Mouse (Mus musculus) ES-Bruce4 (cell line): ENCODE measurements around the gene Ndufb6. TPM values are rescaled to one million over a fixed set of nuclear protein-coding genes. Genes with fewer than 3 reads are reported as not detected.

Experiments
- H3K27ac ChIP-seq: 2 replicates; pipeline ENCODE4 v1.5.1; 2012; ENCODE audit warnings: low read length, inconsistent platforms; ENCODE audit not compliant: insufficient read depth
- H3K27me3 ChIP-seq: 2 replicates; pipeline ENCODE4 v1.6.1; 2012; ENCODE audit warnings: mild to moderate bottlenecking, low read length, inconsistent platforms; ENCODE audit not compliant: control insufficient read depth, poor library complexity, insufficient read depth, severe bottlenecking
- H3K36me3 ChIP-seq: 2 replicates; pipeline ENCODE4 v1.6.1; 2012; ENCODE audit warnings: inconsistent platforms, mild to moderate bottlenecking, low read length, moderate library complexity; ENCODE audit not compliant: control insufficient read depth, poor library complexity, insufficient read depth, severe bottlenecking
- H3K4me1 ChIP-seq: one replicate; pipeline ENCODE4 v1.8.1; 2011; ENCODE audit warnings: low read length; ENCODE audit not compliant: control insufficient read depth, insufficient read depth
- H3K4me3 ChIP-seq: 2 replicates; pipeline ENCODE4 v1.5.1; 2011; ENCODE audit warnings: low read depth, mild to moderate bottlenecking, low read length
- H3K9ac ChIP-seq: 2 replicates; pipeline ENCODE4 v1.6.1; 2012; ENCODE audit warnings: low read depth, mild to moderate bottlenecking, inconsistent platforms; ENCODE audit not compliant: poor library complexity, severe bottlenecking
- H3K9me3 ChIP-seq: replicated peaks from 2 replicates; pipeline ENCODE4 v1.6.1; 2012; ENCODE audit warnings: mild to moderate bottlenecking, low read length, inconsistent platforms; ENCODE audit not compliant: control insufficient read depth, poor library complexity, insufficient read depth, severe bottlenecking
- CTCF ChIP-seq: IDR thresholded peaks from one replicate; pipeline ENCODE4 v1.8.1; 2011; ENCODE audit warnings: low read depth, low read length
- EP300 ChIP-seq: IDR thresholded peaks from 2 replicates; pipeline ENCODE4 v1.6.1; 2011; ENCODE audit warnings: low read depth, low read length; ENCODE audit not compliant: insufficient read depth
- POLR2A ChIP-seq: IDR thresholded peaks from one replicate; pipeline ENCODE4 v1.8.1; 2011; ENCODE audit warnings: low read length; ENCODE audit not compliant: insufficient read depth
- polyA plus RNA-seq: library from polyadenylated mRNA; stranded (reverse); fragments of >200 nt; gene quantifications from 2 replicates; pipeline ENCODE4 v1.2.4, GENCODE M21; 2011; ENCODE audit warnings: low read depth; ENCODE audit not compliant: missing spikeins, insufficient read depth, insufficient read length

Ndufb6 gene
- polyA plus RNA-seq, 1 experiment: 151 TPM

DNA sequence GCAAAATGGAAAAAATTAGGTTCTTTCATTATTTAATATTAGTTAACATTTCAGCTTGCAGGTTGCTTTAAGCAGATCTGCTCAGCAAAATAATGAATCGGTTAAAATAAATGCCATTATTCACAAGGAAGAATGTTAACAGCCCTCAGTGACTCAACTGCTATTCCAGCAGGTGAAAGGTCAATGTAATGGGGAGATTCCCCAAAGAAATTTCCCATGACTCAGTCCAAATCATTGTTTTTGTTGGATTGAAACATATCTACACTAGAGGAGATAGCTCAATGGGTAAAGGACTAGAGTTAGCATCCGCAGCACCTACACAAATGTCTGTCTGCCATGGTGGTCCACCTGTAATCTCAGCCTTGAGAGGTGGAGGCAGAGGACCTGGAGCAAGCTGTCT is 9.8 kb upstream of the Ndufb6 start:
- no peak overlapping the region for H3K9ac ChIP-seq
- no peaks in the 10 kb centered on the region for H3K4me1 ChIP-seq
- H3K36me3 ChIP-seq: no peaks in the 10 kb centered on the region
- TF ChIP-seq POLR2A (no peak), EP300 (no peak), CTCF (no peak)
- no peak overlapping the region for H3K4me3 ChIP-seq
- no peaks in the 10 kb centered on the region for H3K27me3 ChIP-seq
- H3K27ac ChIP-seq: no peak overlapping the region
- peaks cover 16% of the 10 kb centered on the region for H3K9me3 ChIP-seq

DNA sequence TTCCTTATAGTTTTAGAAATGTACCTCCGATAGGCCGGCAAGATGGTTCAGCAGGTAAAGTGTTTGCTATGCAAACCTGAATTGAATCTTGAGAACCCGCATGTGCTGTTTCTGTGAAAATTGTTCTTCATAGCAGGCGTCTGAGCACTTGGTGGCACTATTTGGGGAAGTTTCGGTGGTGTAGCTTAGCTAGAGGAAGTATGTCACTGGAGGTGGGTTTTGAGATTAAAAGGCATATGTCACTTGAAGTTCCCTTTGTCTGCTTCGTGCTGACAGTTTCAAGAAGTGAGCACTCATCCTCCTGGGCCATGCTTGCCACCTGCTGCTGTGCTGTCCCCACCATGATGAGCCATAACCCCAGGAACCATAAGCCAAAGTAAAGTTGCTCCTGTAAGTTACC is 8.2 kb upstream of the Ndufb6 start:
- no peak overlapping the region for H3K27ac ChIP-seq
- no peaks in the 10 kb centered on the region for H3K36me3 ChIP-seq
- no peak overlapping the region for H3K9ac ChIP-seq
- no peak overlapping the region for H3K4me3 ChIP-seq
- H3K9me3 ChIP-seq: peaks cover 11% of the 10 kb centered on the region; the same call in 1 of the 2 replicates
- no peaks in the 10 kb centered on the region for H3K27me3 ChIP-seq
- no peak for TF ChIP-seq EP300
- TF ChIP-seq POLR2A: no peak
- TF ChIP-seq CTCF: no peak
- no peaks in the 10 kb centered on the region for H3K4me1 ChIP-seq

DNA sequence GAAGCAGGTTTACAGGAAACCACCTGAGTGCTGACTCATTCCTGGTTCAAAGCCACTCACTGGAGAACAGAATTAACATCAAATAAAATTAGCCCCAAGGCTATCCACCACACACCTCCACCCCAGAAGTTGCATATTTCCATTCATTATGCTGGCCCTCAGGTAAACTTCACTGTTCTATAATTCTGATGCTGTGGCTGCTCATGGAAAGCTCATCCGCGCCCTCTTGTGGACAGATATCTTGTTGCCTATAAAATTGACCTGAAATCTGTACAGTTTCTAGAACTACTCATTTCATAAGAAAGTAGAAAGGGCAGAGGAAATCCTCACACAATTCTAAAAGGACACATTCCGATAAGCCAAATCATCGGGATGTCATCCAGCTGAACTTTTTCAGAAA is 6.4 kb upstream of the Ndufb6 start:
- Histone ChIP-seq H3K4me3 (no peak overlapping the region), H3K9me3 (peaks cover 9% of the 10 kb centered on the region; the same call in 1 of the 2 replicates), H3K27ac (peak overlapping the region; percentile 72; the same call in 1 of the 2 replicates), H3K4me1 (no peaks in the 10 kb centered on the region), H3K27me3 (no peaks in the 10 kb centered on the region), H3K36me3 (no peaks in the 10 kb centered on the region), H3K9ac (no peak overlapping the region)
- TF ChIP-seq POLR2A (no peak), CTCF (no peak), EP300 (no peak)

GRCm38 (mm10) chr4:40278880-40279275 is 343 bp downstream of the Ndufb6 start:
- H3K4me3 ChIP-seq: peak overlapping the region; percentile 95
- no peaks in the 10 kb centered on the region for H3K9me3 ChIP-seq
- H3K27me3 ChIP-seq: no peaks in the 10 kb centered on the region
- TF ChIP-seq EP300: no peak
- TF ChIP-seq CTCF: no peak
- no peak for TF ChIP-seq POLR2A
- peak overlapping the region; percentile 86 for H3K9ac ChIP-seq
- no peaks in the 10 kb centered on the region for H3K4me1 ChIP-seq
- no peak overlapping the region for H3K27ac ChIP-seq
- 0 out of 2 replicates have a peak, but pooled peaks cover 2% of the 10 kb centered on the region for H3K36me3 ChIP-seq

GRCm38 (mm10) chr4:40269430-40270032 is 9.7 kb downstream of the Ndufb6 start, which contains the start of the genes Smim27 and Topors:
TSS of gene Smim27 (plus strand) at chr4:40269579.
TSS of gene Topors (minus strand) at chr4:40269850.
- Histone ChIP-seq H3K9ac (peak within 1 kb of the TSS; percentile 98), H3K27me3 (no peaks in the 10 kb centered on the region), H3K4me1 (no peaks in the 10 kb centered on the region), H3K36me3 (peaks cover 21% of the 10 kb centered on the region), H3K4me3 (peak within 1 kb of the TSS; percentile 96), H3K27ac (peak within 1 kb of the TSS; percentile 93), H3K9me3 (no peaks in the 10 kb centered on the region)
- TF ChIP-seq CTCF: no peak
- TF ChIP-seq EP300: peak; percentile 76; the same call in 1 of the 2 replicates
- peak; percentile 94 for TF ChIP-seq POLR2A

GRCm38 (mm10) chr4:40268835-40269234 is 10.4 kb downstream of the Ndufb6 start:
- H3K4me1 ChIP-seq: no peaks in the 10 kb centered on the region
- TF ChIP-seq CTCF: no peak
- no peak for TF ChIP-seq EP300
- no peak for TF ChIP-seq POLR2A
- H3K27me3 ChIP-seq: no peaks in the 10 kb centered on the region
- H3K9me3 ChIP-seq: no peaks in the 10 kb centered on the region
- peak overlapping the region; percentile 96 for H3K4me3 ChIP-seq
- H3K9ac ChIP-seq: peak overlapping the region; percentile 98
- peak overlapping the region; percentile 86 for H3K27ac ChIP-seq
- H3K36me3 ChIP-seq: peaks cover 21% of the 10 kb centered on the region
